Mouse (Mus musculus): ENCODE data around the gene Arpc1b. TPM values are rescaled to one million over a fixed set of nuclear protein-coding genes. Genes with fewer than 3 reads are reported as not detected.
"Not testable (repeated sequence)": the region's sequence is repeated elsewhere in the genome, so short reads cannot be mapped to it uniquely, and the experiment has no call there.

Arpc1b gene
- polyA plus RNA-seq, 1 experiment: 1,197 TPM

GRCm38 (mm10) chr5:145123396-145123795 lies 9.4 kb downstream of the Arpc1b start:
- Histone ChIP-seq H3K4me1 (ENCODE audit: control insufficient read depth, insufficient read depth, insufficient read length, low read length) (peaks cover 6% of the 10 kb centered on the region), H3K4me3 (ENCODE audit: low read depth, low read length) (no peak overlapping the region), H3K27me3 (ENCODE audit: control insufficient read depth, insufficient read depth, low read length) (no peaks in the 10 kb centered on the region), H3K27ac (ENCODE audit: insufficient read depth, low read depth, low read length) (no peak overlapping the region), H3K36me3 (ENCODE audit: control insufficient read depth, insufficient read depth, low read length) (peaks cover 66% of the 10 kb centered on the region)
- WGBS: 94% methylated on average over 19 of the region's 19 CpGs
- TF ChIP-seq POLR2A (IDR thresholded peaks at IDR 0.05; ENCODE audit: low read depth, low read length) (no peak), CTCF (IDR thresholded peaks at IDR 0.05; ENCODE audit: extremely low read depth, insufficient read length, insufficient replicate concordance, low read depth, low read length) (no peak)

- Histone ChIP-seq H3K27ac (ENCODE audit: insufficient read depth, low read depth, low read length) (no peak overlapping the region), H3K4me1 (ENCODE audit: control insufficient read depth, insufficient read depth, insufficient read length, low read length) (no peaks in the 10 kb centered on the region), H3K36me3 (ENCODE audit: control insufficient read depth, insufficient read depth, low read length) (peaks cover 91% of the 10 kb centered on the region), H3K4me3 (ENCODE audit: low read depth, low read length) (no peak overlapping the region), H3K27me3 (ENCODE audit: control insufficient read depth, insufficient read depth, low read length) (no peaks in the 10 kb centered on the region)
- TF ChIP-seq POLR2A (IDR thresholded peaks at IDR 0.05; ENCODE audit: low read depth, low read length) (no peak), CTCF (IDR thresholded peaks at IDR 0.05; ENCODE audit: extremely low read depth, insufficient read length, insufficient replicate concordance, low read depth, low read length) (no peak)
- WGBS: 92% methylated on average over 9 of the region's 9 CpGs
These were observed 12.6 kb downstream of the Arpc1b start for GRCm38 (mm10) chr5:145126580-145126979.

DNA sequence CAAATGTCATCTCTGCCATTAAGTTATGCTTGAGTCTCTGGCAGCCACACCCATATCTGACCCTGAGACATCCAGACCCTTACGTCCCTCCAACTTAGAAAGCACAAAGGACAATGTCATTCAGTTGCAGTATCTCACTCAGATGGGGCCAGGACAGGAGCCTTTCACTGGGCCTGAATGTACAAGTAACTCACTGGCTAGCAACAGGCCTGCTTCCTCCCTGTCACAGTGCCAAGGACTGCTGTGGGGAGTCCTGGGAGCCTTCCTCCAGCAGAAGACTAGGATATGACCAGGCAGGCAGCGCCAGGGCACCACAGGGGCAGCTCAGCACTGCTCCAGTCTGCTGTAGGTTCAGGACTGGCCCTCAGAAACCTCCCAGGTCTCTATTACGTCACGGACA lies 15.1 kb downstream of the Arpc1b start:
- H3K36me3 ChIP-seq (ENCODE audit: control insufficient read depth, insufficient read depth, low read length): peaks cover 90% of the 10 kb centered on the region
- no peaks in the 10 kb centered on the region for H3K27me3 ChIP-seq (ENCODE audit: control insufficient read depth, insufficient read depth, low read length)
- TF ChIP-seq POLR2A (IDR thresholded peaks at IDR 0.05; ENCODE audit: low read depth, low read length): no peak
- TF ChIP-seq CTCF (IDR thresholded peaks at IDR 0.05; ENCODE audit: extremely low read depth, insufficient read length, insufficient replicate concordance, low read depth, low read length): no peak
- WGBS: 79% methylated on average over 4 of the region's 4 CpGs
- no peak overlapping the region for H3K27ac ChIP-seq (ENCODE audit: insufficient read depth, low read depth, low read length)
- no peaks in the 10 kb centered on the region for H3K4me1 ChIP-seq (ENCODE audit: control insufficient read depth, insufficient read depth, insufficient read length, low read length)
- H3K4me3 ChIP-seq (ENCODE audit: low read depth, low read length): no peak overlapping the region

GRCm38 (mm10) chr5:145129773-145130172 lies 15.8 kb downstream of the Arpc1b start:
- H3K27me3 ChIP-seq (ENCODE audit: control insufficient read depth, insufficient read depth, low read length); H3K4me3 ChIP-seq (ENCODE audit: low read depth, low read length); H3K4me1 ChIP-seq (ENCODE audit: control insufficient read depth, insufficient read depth, insufficient read length, low read length); H3K27ac ChIP-seq (ENCODE audit: insufficient read depth, low read depth, low read length): not testable (repeated sequence)
- 81% methylated on average over 6 of the region's 6 CpGs for WGBS
- H3K36me3 ChIP-seq (ENCODE audit: control insufficient read depth, insufficient read depth, low read length): peaks cover 90% of the 10 kb centered on the region

- Histone ChIP-seq H3K27me3 (ENCODE audit: control insufficient read depth, insufficient read depth, low read length) (no peaks in the 10 kb centered on the region), H3K4me1 (ENCODE audit: control insufficient read depth, insufficient read depth, insufficient read length, low read length) (no peaks in the 10 kb centered on the region; the same call in 1 of the 2 replicates), H3K36me3 (ENCODE audit: control insufficient read depth, insufficient read depth, low read length) (peaks cover 89% of the 10 kb centered on the region), H3K4me3 (ENCODE audit: low read depth, low read length) (no peak overlapping the region), H3K27ac (ENCODE audit: insufficient read depth, low read depth, low read length) (no peak overlapping the region)
- TF ChIP-seq CTCF (IDR thresholded peaks at IDR 0.05; ENCODE audit: extremely low read depth, insufficient read length, insufficient replicate concordance, low read depth, low read length) (no peak), POLR2A (IDR thresholded peaks at IDR 0.05; ENCODE audit: low read depth, low read length) (no peak)
- 77% methylated on average over 11 of the region's 11 CpGs for WGBS
These were observed 16.2 kb downstream of the Arpc1b start for GRCm38 (mm10) chr5:145130191-145130590.

DNA sequence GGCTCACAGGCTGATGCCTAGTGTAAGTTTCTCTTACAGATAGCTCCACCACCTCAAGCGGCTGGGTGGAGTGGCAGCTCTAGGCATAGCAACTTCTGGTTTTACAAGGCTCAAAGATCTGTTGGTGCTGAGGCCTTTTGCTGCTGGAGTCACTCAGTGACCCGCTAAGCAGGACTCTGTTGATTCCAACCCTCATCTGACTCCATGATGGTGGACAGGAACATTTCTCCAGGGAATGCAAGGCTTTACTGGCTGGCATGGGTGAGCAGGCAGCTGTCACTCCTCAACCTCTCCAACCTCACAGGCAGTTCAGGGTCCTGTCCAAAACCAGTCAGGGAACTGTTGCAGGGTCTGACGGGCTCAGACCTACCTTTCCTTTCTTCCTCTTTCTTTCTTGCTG lies 17.0 kb downstream of the Arpc1b start:
- Histone ChIP-seq H3K27ac (ENCODE audit: insufficient read depth, low read depth, low read length) (no peak overlapping the region), H3K27me3 (ENCODE audit: control insufficient read depth, insufficient read depth, low read length) (no peaks in the 10 kb centered on the region), H3K4me3 (ENCODE audit: low read depth, low read length) (no peak overlapping the region), H3K4me1 (ENCODE audit: control insufficient read depth, insufficient read depth, insufficient read length, low read length) (no peaks in the 10 kb centered on the region; the same call in 1 of the 2 replicates), H3K36me3 (ENCODE audit: control insufficient read depth, insufficient read depth, low read length) (peaks cover 84% of the 10 kb centered on the region)
- no peak for TF ChIP-seq CTCF (IDR thresholded peaks at IDR 0.05; ENCODE audit: extremely low read depth, insufficient read length, insufficient replicate concordance, low read depth, low read length)
- 72% methylated on average over 3 of the region's 3 CpGs for WGBS

- 87% methylated on average over 6 of the region's 6 CpGs for WGBS
- peaks cover 68% of the 10 kb centered on the region for H3K36me3 ChIP-seq (ENCODE audit: control insufficient read depth, insufficient read depth, low read length)
- H3K27ac ChIP-seq (ENCODE audit: insufficient read depth, low read depth, low read length): not testable (repeated sequence)
These were observed 19.3 kb downstream of the Arpc1b start for GRCm38 (mm10) chr5:145133275-145133674.

DNA sequence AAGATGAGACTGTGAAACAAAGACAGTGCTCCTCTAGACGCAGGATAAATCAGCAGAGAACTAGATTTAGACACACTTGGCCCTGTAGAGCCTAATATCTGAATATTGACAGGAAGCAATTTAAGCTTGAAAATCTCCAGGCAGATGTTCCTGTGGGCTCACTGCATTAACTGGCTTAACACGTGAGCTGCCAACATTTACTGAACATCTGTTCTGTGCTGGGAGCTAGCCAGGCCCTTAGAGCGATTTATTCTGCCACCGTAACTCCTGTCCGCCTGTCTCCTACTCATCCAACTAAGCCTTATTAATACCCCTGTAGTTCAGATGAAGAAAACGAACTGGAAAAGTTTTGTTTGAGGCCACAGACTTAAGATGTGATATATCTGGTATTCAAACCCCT lies 24.8 kb downstream of the Arpc1b start:
- H3K4me3 ChIP-seq (ENCODE audit: low read depth, low read length): no peak overlapping the region; the same call in 1 of the 2 replicates
- no peak overlapping the region for H3K27ac ChIP-seq (ENCODE audit: insufficient read depth, low read depth, low read length)
- TF ChIP-seq POLR2A (IDR thresholded peaks at IDR 0.05; ENCODE audit: low read depth, low read length) (no peak), CTCF (IDR thresholded peaks at IDR 0.05; ENCODE audit: extremely low read depth, insufficient read length, insufficient replicate concordance, low read depth, low read length) (no peak)
- H3K4me1 ChIP-seq (ENCODE audit: control insufficient read depth, insufficient read depth, insufficient read length, low read length): peaks cover 4% of the 10 kb centered on the region; the same call in 1 of the 2 replicates
- 2% methylated on average over 6 of the region's 6 CpGs for WGBS
- no peaks in the 10 kb centered on the region for H3K27me3 ChIP-seq (ENCODE audit: control insufficient read depth, insufficient read depth, low read length)
- H3K36me3 ChIP-seq (ENCODE audit: control insufficient read depth, insufficient read depth, low read length): peaks cover 40% of the 10 kb centered on the region

More at GRCm38 (mm10) chr5:145133275-145133674, 19.3 kb downstream of the Arpc1b start:
- H3K4me3 ChIP-seq (ENCODE audit: low read depth, low read length); H3K4me1 ChIP-seq (ENCODE audit: control insufficient read depth, insufficient read depth, insufficient read length, low read length); H3K27me3 ChIP-seq (ENCODE audit: control insufficient read depth, insufficient read depth, low read length): not testable (repeated sequence)

Data from small intestine, adult 2 months (tissue).